Mouse (Mus musculus) forebrain, embryonic 15.5 days (tissue): ENCODE measurements around the gene Apold1. TPM values are rescaled to one million over a fixed set of nuclear protein-coding genes. Genes with fewer than 3 reads are reported as not detected.

ENCODE experiments used
- ATAC-seq: fragments of 200-750 bp; cut with Nextera tagmentation; replicated peaks from 2 replicates; pipeline ENCODE4 v1.8.0; 2017; ENCODE audit warnings: mild to moderate bottlenecking, moderate TSS enrichment, moderate library complexity
- H3K27ac ChIP-seq: fragments of 300-500 bp; sonication (generic); replicated peaks from 2 replicates; pipeline ENCODE4 v1.5.1; 2015; ENCODE audit warnings: mild to moderate bottlenecking, inconsistent platforms
- H3K27me3 ChIP-seq: fragments of 300-500 bp; sonication (generic); 2 replicates; pipeline ENCODE4 v1.6.1; 2015; ENCODE audit warnings: inconsistent platforms
- H3K36me3 ChIP-seq: fragments of 300-500 bp; sonication (generic); 2 replicates; pipeline ENCODE4 v1.6.1; 2015; ENCODE audit warnings: mild to moderate bottlenecking, inconsistent platforms
- H3K4me1 ChIP-seq: fragments of 300-500 bp; sonication (generic); 2 replicates; pipeline ENCODE4 v1.6.1; 2015; ENCODE audit warnings: inconsistent platforms
- H3K4me2 ChIP-seq: fragments of 300-500 bp; sonication (generic); replicated peaks from 2 replicates; pipeline ENCODE4 v1.6.1; 2015; ENCODE audit warnings: mild to moderate bottlenecking, inconsistent platforms
- H3K4me3 ChIP-seq: fragments of 300-500 bp; sonication (generic); 2 replicates; pipeline ENCODE4 v1.5.1; 2015; ENCODE audit warnings: mild to moderate bottlenecking, inconsistent platforms
- H3K9ac ChIP-seq: fragments of 300-500 bp; sonication (generic); replicated peaks from 2 replicates; pipeline ENCODE4 v1.6.1; 2015; ENCODE audit warnings: mild to moderate bottlenecking, inconsistent platforms
- H3K9me3 ChIP-seq: fragments of 300-500 bp; sonication (generic); 2 replicates; pipeline ENCODE4 v1.6.1; 2016; ENCODE audit warnings: inconsistent platforms
- WGBS: fragments of 180-500 bp; shearing (Covaris S2); methylation state at CpG from one replicate; pipeline ENCODE4 v1.1.7; 2015; ENCODE audit warnings: mixed read lengths; 5-methylcytosine and 5-hydroxymethylcytosine counted together
- polyA plus RNA-seq: library from polyadenylated mRNA; unstranded; fragments of >200 nt; fragmentation: Nextera tagmentation; extraction: Ambion mirVana; gene quantifications from 2 replicates; pipeline ENCODE4 v1.2.1, GENCODE M21; 2015

Gene Apold1
- polyA plus RNA-seq, 1 experiment from 2014 or later: 3.5 TPM

GRCm38 (mm10) chr6:135011048-135011733, 29.7 kb downstream of the Apold1 start, which contains the start of gene Ddx47:
Ddx47 (plus strand) TSS chr6:135011612.
- Histone ChIP-seq H3K4me2 (peak within 1 kb of the TSS; percentile 70), H3K27me3 (no peaks in the 10 kb centered on the region), H3K4me3 (peak within 1 kb of the TSS; percentile 59), H3K9ac (peak within 1 kb of the TSS; percentile 66), H3K9me3 (no peaks in the 10 kb centered on the region), H3K27ac (no peak within 1 kb of the TSS), H3K36me3 (peaks cover 26% of the 10 kb centered on the region), H3K4me1 (peaks cover 8% of the 10 kb centered on the region)
- peak; percentile 95 for ATAC-seq
- WGBS: 6% methylated on average over 19 of the region's 19 CpGs

- Histone ChIP-seq H3K4me1 (peaks cover 8% of the 10 kb centered on the region), H3K9ac (peak overlapping the region; percentile 66), H3K27ac (no peak overlapping the region), H3K9me3 (no peaks in the 10 kb centered on the region), H3K4me2 (peak overlapping the region; percentile 70), H3K4me3 (peak overlapping the region; percentile 59), H3K27me3 (no peaks in the 10 kb centered on the region), H3K36me3 (peaks cover 31% of the 10 kb centered on the region)
- 3% methylated on average over 14 of the region's 14 CpGs for WGBS
- peak; percentile 75; the same call in 1 of the 2 replicates for ATAC-seq
Measured at GRCm38 (mm10) chr6:135011734-135012116, 30.2 kb downstream of the Apold1 start.

- Histone ChIP-seq H3K9ac (no peak overlapping the region), H3K27ac (no peak overlapping the region), H3K4me1 (peaks cover 5% of the 10 kb centered on the region), H3K9me3 (no peaks in the 10 kb centered on the region), H3K27me3 (no peaks in the 10 kb centered on the region), H3K4me3 (no peak overlapping the region), H3K36me3 (peaks cover 84% of the 10 kb centered on the region), H3K4me2 (no peak overlapping the region)
- no peak for ATAC-seq
- 97% methylated on average over 11 of the region's 11 CpGs for WGBS
Measured at GRCm38 (mm10) chr6:135017211-135017610, 35.7 kb downstream of the Apold1 start.

GRCm38 (mm10) chr6:135019564-135019963, 38.0 kb downstream of the Apold1 start:
- Histone ChIP-seq H3K27me3 (no peaks in the 10 kb centered on the region), H3K4me3 (no peak overlapping the region), H3K4me2 (no peak overlapping the region), H3K36me3 (peaks cover 99% of the 10 kb centered on the region), H3K9me3 (no peaks in the 10 kb centered on the region), H3K9ac (no peak overlapping the region), H3K27ac (no peak overlapping the region), H3K4me1 (no peaks in the 10 kb centered on the region)
- 92% methylated on average over 10 of the region's 10 CpGs for WGBS
- no peak for ATAC-seq

- Histone ChIP-seq H3K9me3 (no peaks in the 10 kb centered on the region), H3K4me2 (no peak overlapping the region), H3K9ac (no peak overlapping the region), H3K27ac (no peak overlapping the region), H3K4me1 (no peaks in the 10 kb centered on the region), H3K36me3 (peaks cover 85% of the 10 kb centered on the region), H3K4me3 (no peak overlapping the region), H3K27me3 (no peaks in the 10 kb centered on the region)
- 96% methylated on average over 3 of the region's 3 CpGs for WGBS
- ATAC-seq: no peak
Measured at GRCm38 (mm10) chr6:135021633-135022032, 40.1 kb downstream of the Apold1 start.

- Histone ChIP-seq H3K9ac (no peak overlapping the region), H3K4me1 (no peaks in the 10 kb centered on the region), H3K27ac (no peak overlapping the region), H3K9me3 (no peaks in the 10 kb centered on the region), H3K27me3 (no peaks in the 10 kb centered on the region), H3K4me2 (no peak overlapping the region), H3K36me3 (peaks cover 68% of the 10 kb centered on the region), H3K4me3 (no peak overlapping the region)
- 92% methylated on average over 14 of the region's 14 CpGs for WGBS
- no peak for ATAC-seq
Measured at GRCm38 (mm10) chr6:135023379-135023778, 41.9 kb downstream of the Apold1 start.

GRCm38 (mm10) chr6:135024781-135025420, 43.4 kb downstream of the Apold1 start:
- H3K27me3 ChIP-seq: no peaks in the 10 kb centered on the region
- H3K4me1 ChIP-seq: no peaks in the 10 kb centered on the region
- whole genome bisulfite sequencing: 95% methylated on average over 1 of the region's 1 CpGs
- peaks cover 53% of the 10 kb centered on the region for H3K36me3 ChIP-seq
- H3K4me2 ChIP-seq: no peak overlapping the region
- H3K9me3 ChIP-seq: no peaks in the 10 kb centered on the region
- H3K27ac ChIP-seq: no peak overlapping the region
- H3K4me3 ChIP-seq: no peak overlapping the region
- H3K9ac ChIP-seq: no peak overlapping the region
- no peak for ATAC-seq

GRCm38 (mm10) chr6:135026232-135026631, 44.7 kb downstream of the Apold1 start:
- WGBS: 8% methylated on average over 3 of the region's 3 CpGs
- H3K27me3 ChIP-seq: no peaks in the 10 kb centered on the region
- H3K4me2 ChIP-seq: no peak overlapping the region
- ATAC-seq: peak; percentile 73
- H3K9ac ChIP-seq: no peak overlapping the region
- H3K9me3 ChIP-seq: no peaks in the 10 kb centered on the region
- H3K4me1 ChIP-seq: no peaks in the 10 kb centered on the region
- H3K27ac ChIP-seq: no peak overlapping the region
- H3K36me3 ChIP-seq: peaks cover 39% of the 10 kb centered on the region
- no peak overlapping the region for H3K4me3 ChIP-seq

- Histone ChIP-seq H3K9me3 (no peaks in the 10 kb centered on the region), H3K4me3 (no peak overlapping the region), H3K4me1 (no peaks in the 10 kb centered on the region), H3K27ac (no peak overlapping the region), H3K9ac (no peak overlapping the region), H3K27me3 (no peaks in the 10 kb centered on the region), H3K4me2 (no peak overlapping the region), H3K36me3 (peaks cover 34% of the 10 kb centered on the region)
- ATAC-seq: 0 out of 2 replicates have a peak, but pooled peaks have one; percentile 19
- WGBS: 88% methylated on average over 2 of the region's 2 CpGs
Measured at GRCm38 (mm10) chr6:135026755-135027154, 45.2 kb downstream of the Apold1 start.

GRCm38 (mm10) chr6:135029246-135029645, 47.7 kb downstream of the Apold1 start:
- Histone ChIP-seq H3K9me3 (no peaks in the 10 kb centered on the region), H3K27ac (no peak overlapping the region), H3K4me1 (no peaks in the 10 kb centered on the region), H3K4me2 (no peak overlapping the region), H3K4me3 (no peak overlapping the region), H3K36me3 (peaks cover 11% of the 10 kb centered on the region), H3K27me3 (no peaks in the 10 kb centered on the region), H3K9ac (no peak overlapping the region)
- WGBS: 82% methylated on average over 4 of the region's 4 CpGs
- ATAC-seq: no peak
